Comparison of ENCODE assay signal across 25 mouse cellular contexts in genomic region chr5:147300917-147301780, GRCm38 (mm10). TPM values are rescaled to one million over a fixed set of nuclear protein-coding genes. Genes with fewer than 3 reads are reported as not detected.
A peak's percentile ranks its signal among the peaks of the same experiment; 100 is the strongest.
DNase-seq lines count a peak whose midpoint lies in the region; ATAC-seq and TF ChIP-seq lines count a peak whose summit lies in the region.
"Had no signal": no experiment of that assay in that cellular context is flagged by ENCODE, and none has a peak within 500 bp of the region (broad histone marks: within the 10 kb centered on the region; RNA-seq: fewer than 3 reads in every experiment).

No protein-coding gene starts in this region.

- under 1% methylated on average over 21 of the region's 21 CpGs for WGBS in heart, embryonic 12.5 days
- 4% methylated on average over 21 of the region's 21 CpGs for WGBS in neural tube, embryonic 15.5 days
- WGBS in intestine, postnatal 0 days = 2% methylated on average over 21 of the region's 21 CpGs

- no peak for DNase-seq in heart, postnatal 25 days (ENCODE audit: low spot score)
- DNase-seq in neural tube, embryonic 10.5 days (ENCODE audit: extremely low spot score, low spot score) = peak; percentile 68
- DNase-seq in yolk sac, embryonic 10.5 days (ENCODE audit: low spot score) = peak; percentile 66
- DNase-seq in frontal cortex, postnatal 10 days (ENCODE audit: low spot score in 2 of 2) = no peak
- DNase-seq in adrenal gland, postnatal 36 days = no peak
- DNase-seq: cerebellum, adult 9-10 months; heart, postnatal 4 days; kidney, adult 11 months; lung, embryonic 14.5 days; lung, postnatal 4 days; right cerebral cortex, adult 18-20 months had no signal

- no peaks in the 10 kb centered on the region for H3K9me3 ChIP-seq in heart, embryonic 12.5 days (replicated peaks)
- H3K9me3 ChIP-seq in neural tube, embryonic 15.5 days (replicated peaks) = no peaks in the 10 kb centered on the region
- no peaks in the 10 kb centered on the region for H3K9me3 ChIP-seq in intestine, postnatal 0 days (ENCODE audit: control insufficient read depth)
- H3K9me3 ChIP-seq: limb, embryonic 13.5 days; midbrain, embryonic 12.5 days had no signal

- intact Hi-C loops in heart, postnatal 25 days (cut with DNase I) = no loop called here

- H3K4me3 ChIP-seq in heart, embryonic 12.5 days = 0 out of 2 replicates have a peak overlapping the region, but pooled peaks have one; percentile 7
- no peak overlapping the region for H3K4me3 ChIP-seq in neural tube, embryonic 15.5 days (replicated peaks)
- H3K4me3 ChIP-seq in intestine, postnatal 0 days (ENCODE audit: low read depth, low read length) = peak overlapping the region; percentile 74
- H3K4me3 ChIP-seq: erythroblast, embryonic 14.5 days; limb, embryonic 13.5 days; midbrain, embryonic 12.5 days had no signal

- no peak overlapping the region for H3K27ac ChIP-seq in heart, embryonic 12.5 days (ENCODE audit: poor library complexity, severe bottlenecking)
- no peak overlapping the region for H3K27ac ChIP-seq in neural tube, embryonic 15.5 days (replicated peaks)
- H3K27ac ChIP-seq in intestine, postnatal 0 days (ENCODE audit: low read depth, low read length) = peak overlapping the region; percentile 29
- H3K27ac ChIP-seq: kidney, postnatal 0 days; limb, embryonic 13.5 days; midbrain, embryonic 12.5 days had no signal

- H3K27me3 ChIP-seq in heart, embryonic 12.5 days (replicated peaks) = peaks cover 94% of the 10 kb centered on the region
- peaks cover 91% of the 10 kb centered on the region for H3K27me3 ChIP-seq in neural tube, embryonic 15.5 days (replicated peaks)
- peaks cover 8% of the 10 kb centered on the region; the same call in 1 of the 2 replicates for H3K27me3 ChIP-seq in intestine, postnatal 0 days (replicated peaks; ENCODE audit: control insufficient read depth, insufficient read depth, low read length)

- peaks cover 16% of the 10 kb centered on the region for H3K4me1 ChIP-seq in heart, embryonic 12.5 days (replicated peaks)
- H3K4me1 ChIP-seq in neural tube, embryonic 15.5 days = peaks cover 19% of the 10 kb centered on the region
- no peaks in the 10 kb centered on the region for H3K4me1 ChIP-seq in intestine, postnatal 0 days (replicated peaks; ENCODE audit: control insufficient read depth, insufficient read depth, low read length)

- no peak for TF ChIP-seq CTCF in intestine, postnatal 0 days (IDR thresholded peaks at IDR 0.05; ENCODE audit: low read depth)

- H3K4me2 ChIP-seq in heart, embryonic 12.5 days = no peak overlapping the region
- no peak overlapping the region for H3K4me2 ChIP-seq in neural tube, embryonic 15.5 days
- peak overlapping the region; percentile 69 for H3K4me2 ChIP-seq in intestine, postnatal 0 days (replicated peaks; ENCODE audit: low read depth)
- H3K4me2 ChIP-seq: limb, embryonic 13.5 days; lung, embryonic 14.5 days; midbrain, embryonic 12.5 days had no signal

- H3K36me3 ChIP-seq in heart, embryonic 12.5 days = no peaks in the 10 kb centered on the region
- no peaks in the 10 kb centered on the region for H3K36me3 ChIP-seq in neural tube, embryonic 15.5 days
- peaks cover 8% of the 10 kb centered on the region; the same call in 1 of the 2 replicates for H3K36me3 ChIP-seq in intestine, postnatal 0 days (ENCODE audit: control insufficient read depth, insufficient read depth)
- H3K36me3 ChIP-seq: limb, embryonic 13.5 days; midbrain, embryonic 12.5 days had no signal

- H3K9ac ChIP-seq in heart, embryonic 12.5 days = no peak overlapping the region
- H3K9ac ChIP-seq in neural tube, embryonic 15.5 days (replicated peaks) = no peak overlapping the region
- peak overlapping the region; percentile 94 for H3K9ac ChIP-seq in intestine, postnatal 0 days (ENCODE audit: low read depth, low read length)
- H3K9ac ChIP-seq: limb, embryonic 13.5 days; lung, embryonic 14.5 days; midbrain, embryonic 12.5 days had no signal

- no peak for ATAC-seq in heart, embryonic 12.5 days (ENCODE audit: insufficient number of reproducible peaks, low FRiP score)
- no peak for ATAC-seq in neural tube, embryonic 15.5 days (ENCODE audit: low FRiP score)
- no peak for ATAC-seq in intestine, postnatal 0 days

RNA-seq across cellular contexts. Expression of gene Cdx2, which starts 5.9 kb away (rescaled TPM):
- polyA plus RNA-seq in heart, embryonic 12.5 days (2016; fragmentation: Nextera tagmentation; extraction: Ambion mirVana) = not detected in 2 replicates
- not detected for total RNA-seq in heart, postnatal 25 days (2021)
- polyA plus RNA-seq in neural tube, embryonic 15.5 days (2015; fragmentation: Nextera tagmentation; extraction: Ambion mirVana) = 3.1 TPM in 1 of 2 replicates, not detected in the other
- 35.0 and 38.9 TPM in 2 replicates for polyA plus RNA-seq in intestine, postnatal 0 days (2015; fragmentation: Nextera tagmentation; extraction: Ambion mirVana)
- total RNA-seq in adrenal gland, postnatal 36 days (2021) = not detected
- total RNA-seq: gastrocnemius, adult 8-10 months; heart, adult 8-10 months; heart, postnatal 4 days; layer of hippocampus, adult 8-10 months; left cerebral cortex, adult 18-20 months had no signal
- polyA plus RNA-seq: embryonic facial prominence, embryonic 11.5 days; kidney, postnatal 0 days; lung, embryonic 14.5 days; midbrain, embryonic 12.5 days had no signal

RNA-seq across cellular contexts. Expression of gene Urad, which starts 21.1 kb away (rescaled TPM):
- polyA plus RNA-seq in heart, embryonic 12.5 days (2016; fragmentation: Nextera tagmentation; extraction: Ambion mirVana) = not detected in 2 replicates
- not detected for total RNA-seq in heart, postnatal 25 days (2021)
- polyA plus RNA-seq in neural tube, embryonic 15.5 days (2015; fragmentation: Nextera tagmentation; extraction: Ambion mirVana) = 0.24 TPM in 1 of 2 replicates, not detected in the other
- 0.95 and 1.1 TPM in 2 replicates for polyA plus RNA-seq in intestine, postnatal 0 days (2015; fragmentation: Nextera tagmentation; extraction: Ambion mirVana)
- 1 to 10 TPM in 1 of 2 experiments, not detected in 1; 3.7 TPM for total RNA-seq in adrenal gland, postnatal 36 days (2021)
- total RNA-seq: ES-E14; gastrocnemius, adult 8-10 months; heart, adult 8-10 months; heart, postnatal 4 days; layer of hippocampus, adult 8-10 months; left cerebral cortex, adult 18-20 months had no signal
- polyA plus RNA-seq: embryonic facial prominence, embryonic 11.5 days; erythroblast, embryonic 14.5 days; kidney, postnatal 0 days; limb, embryonic 13.5 days; lung, embryonic 14.5 days; midbrain, embryonic 12.5 days; thymus, postnatal 0 days had no signal

RNA-seq across cellular contexts. Expression of gene Pdx1, which starts 31.4 kb away (rescaled TPM):
- not detected in 2 replicates for polyA plus RNA-seq in heart, embryonic 12.5 days (2016; fragmentation: Nextera tagmentation; extraction: Ambion mirVana)
- total RNA-seq in heart, postnatal 25 days (2021) = not detected
- polyA plus RNA-seq in neural tube, embryonic 15.5 days (2015; fragmentation: Nextera tagmentation; extraction: Ambion mirVana) = not detected in 2 replicates
- 6.7 and 9.2 TPM in 2 replicates for polyA plus RNA-seq in intestine, postnatal 0 days (2015; fragmentation: Nextera tagmentation; extraction: Ambion mirVana)
- not detected for total RNA-seq in adrenal gland, postnatal 36 days (2021)
- total RNA-seq: gastrocnemius, adult 8-10 months; heart, adult 8-10 months; heart, postnatal 4 days; layer of hippocampus, adult 8-10 months; left cerebral cortex, adult 18-20 months had no signal
- polyA plus RNA-seq: embryonic facial prominence, embryonic 11.5 days; erythroblast, embryonic 14.5 days; kidney, postnatal 0 days; limb, embryonic 13.5 days; lung, embryonic 14.5 days; midbrain, embryonic 12.5 days; thymus, postnatal 0 days had no signal

Comparison
In these comparisons a context has a peak if more than half of its experiments do, and no peak if none do; other contexts are left out.
1. DNase-seq: peak in neural tube, embryonic 10.5 days (single experiment) and yolk sac, embryonic 10.5 days (single experiment); none in heart, postnatal 25 days (single experiment), frontal cortex, postnatal 10 days (0 of 2) and adrenal gland, postnatal 36 days (0 of 2).